Mouse (Mus musculus) ES-E14 (cell line): ENCODE results near the gene Lrp1.

Experiments used
- CHD2 ChIP-seq: IDR thresholded peaks from 2 replicates; pipeline ENCODE4 v1.6.1; 2014; ENCODE audit warnings: mild to moderate bottlenecking, low read depth, low read length, inconsistent platforms
- HCFC1 ChIP-seq: IDR thresholded peaks from 2 replicates; pipeline ENCODE4 v1.6.1; 2012; ENCODE audit warnings: low read length, inconsistent platforms, borderline replicate concordance; ENCODE audit not compliant: insufficient read depth
- ZC3H11A ChIP-seq: IDR thresholded peaks from 2 replicates; pipeline ENCODE4 v1.6.1; 2012; ENCODE audit warnings: low read depth, mild to moderate bottlenecking, inconsistent platforms, low read length, borderline replicate concordance
- ZNF384 ChIP-seq: IDR thresholded peaks from 2 replicates; pipeline ENCODE4 v1.6.1; 2012; ENCODE audit warnings: low read depth, low read length, inconsistent platforms

DNA sequence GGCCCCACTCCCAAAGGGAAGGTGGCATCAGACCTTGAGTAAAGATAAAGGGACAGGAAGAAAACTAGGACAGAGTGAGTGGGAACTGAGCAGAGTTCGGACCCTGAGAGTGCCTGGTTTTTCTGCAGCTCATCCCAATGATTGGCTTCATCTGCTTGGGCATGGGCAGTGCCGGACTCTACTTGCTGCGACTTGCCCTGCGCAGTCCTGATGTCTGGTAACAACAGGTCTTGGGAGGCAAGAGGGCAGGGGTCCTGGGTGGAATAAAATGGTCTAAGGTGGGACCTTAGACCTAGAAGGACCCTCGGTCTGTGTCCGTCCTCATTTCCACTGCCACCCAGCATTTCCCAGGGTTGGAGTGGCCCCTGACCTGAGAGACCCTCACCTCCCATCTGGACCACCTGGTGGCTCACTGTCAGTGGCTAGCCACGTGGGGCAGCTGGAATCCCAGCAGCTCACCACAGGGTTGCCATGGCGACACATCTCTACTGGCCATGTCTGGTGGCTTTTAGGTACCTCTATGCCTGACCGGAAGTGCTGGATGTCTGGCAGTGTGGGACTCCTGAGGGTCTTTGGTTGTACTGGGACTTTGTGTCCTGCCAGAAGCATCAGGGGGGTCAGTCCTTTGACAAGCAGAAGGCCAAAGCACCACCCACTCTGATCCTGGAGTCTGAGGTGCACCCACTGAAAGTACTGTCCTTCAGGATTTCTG, 105.5 kb downstream of the Lrp1 start:
- TF ChIP-seq HCFC1 = no peak
- TF ChIP-seq CHD2 = no peak
- no peak for TF ChIP-seq ZNF384
- no peak for TF ChIP-seq ZC3H11A
